Mouse (Mus musculus): Measurements from ENCODE around the gene Acot6.

DNA sequence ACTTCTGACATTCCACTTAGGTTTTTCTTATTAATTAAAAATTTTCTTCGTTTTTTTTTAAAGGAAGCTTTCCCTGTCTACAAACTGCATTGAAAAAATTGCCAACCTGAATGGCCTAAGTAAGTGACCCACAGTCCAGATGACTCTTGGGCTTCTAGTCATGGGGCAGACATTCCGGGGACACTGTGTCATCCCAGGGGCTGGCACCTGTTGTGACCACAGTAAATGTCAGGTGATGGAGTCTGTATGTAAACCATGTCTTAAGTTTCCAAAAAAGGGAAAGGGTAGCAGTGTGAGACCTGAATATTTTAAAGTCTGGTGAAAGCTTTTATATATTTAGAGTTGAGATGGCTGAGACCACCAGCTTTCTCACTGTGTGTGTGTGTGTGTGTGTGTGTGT is 26.4 kb downstream of the Acot6 start:
- TF ChIP-seq ZNF384 (IDR thresholded peaks at IDR 0.05; ENCODE audit: low read depth, low read length) (no peak), ZC3H11A (IDR thresholded peaks at IDR 0.05; ENCODE audit: borderline replicate concordance, low read depth, low read length) (no peak), HCFC1 (IDR thresholded peaks at IDR 0.05; ENCODE audit: borderline replicate concordance, insufficient read depth, low read length) (no peak), MAFK (IDR thresholded peaks at IDR 0.05; ENCODE audit: insufficient read depth, low read depth, low read length) (no peak)

Measured in ES-E14 (cell line).